Mouse (Mus musculus) liver (tissue): ENCODE measurements around the gene Ccm2.
A peak's percentile ranks its signal among the peaks of the same experiment; 100 is the strongest.

ENCODE experiments used
- DNase-seq: peaks from one replicate; pipeline ENCODE4 v3.0.0-alpha.2; 2020; ENCODE audit warnings: mixed read lengths

Gene Ccm2

DNA sequence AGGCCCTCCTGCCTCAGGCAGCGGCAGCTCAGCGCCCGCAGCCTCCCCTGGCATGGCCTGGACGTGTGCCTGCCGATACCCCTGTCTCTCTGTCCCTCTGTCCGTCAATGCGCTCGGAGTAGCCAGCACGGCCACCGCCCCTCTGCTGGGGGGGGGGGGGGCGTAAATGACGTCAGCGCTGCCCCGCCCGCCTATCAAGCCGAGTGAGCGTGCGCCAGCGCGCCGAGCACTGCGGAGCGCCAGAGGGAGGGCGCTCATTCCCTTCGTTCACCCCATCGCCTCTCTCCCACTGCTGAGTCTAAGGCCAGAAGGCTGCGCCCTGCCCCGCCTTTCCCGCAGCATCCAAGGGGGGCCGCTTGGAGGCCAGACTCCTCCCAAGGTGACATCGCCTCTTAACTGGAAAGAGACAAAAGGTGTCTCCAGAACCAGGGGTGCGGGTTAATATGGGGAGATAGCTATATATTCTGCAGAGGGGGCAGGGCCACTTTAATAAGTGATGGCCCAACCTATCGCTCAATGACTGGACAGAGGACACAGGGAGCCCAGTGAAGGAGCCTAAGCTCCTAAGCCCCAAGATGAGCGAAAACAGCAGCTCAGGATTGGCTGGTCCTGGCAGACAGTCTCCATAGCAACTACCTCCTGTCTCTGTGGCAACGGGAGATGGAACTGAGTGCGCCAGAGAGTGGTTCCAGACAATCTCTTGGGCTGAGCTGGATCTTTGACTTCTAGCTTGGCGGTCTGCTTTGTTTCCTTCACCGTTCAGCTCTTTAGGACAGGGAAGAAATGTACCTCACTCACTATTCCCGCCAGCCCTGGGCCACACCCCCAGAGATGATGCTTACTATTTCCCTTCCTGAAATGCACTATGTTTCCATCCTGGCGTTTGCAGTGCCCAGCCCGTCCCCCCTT is 59.1 kb downstream of the Ccm2 start, which contains the start of gene Nacad:
TSS of gene Nacad (minus strand) at position 563 of the 909 bp plus-strand sequence.
- no peak for DNase-seq

DNA sequence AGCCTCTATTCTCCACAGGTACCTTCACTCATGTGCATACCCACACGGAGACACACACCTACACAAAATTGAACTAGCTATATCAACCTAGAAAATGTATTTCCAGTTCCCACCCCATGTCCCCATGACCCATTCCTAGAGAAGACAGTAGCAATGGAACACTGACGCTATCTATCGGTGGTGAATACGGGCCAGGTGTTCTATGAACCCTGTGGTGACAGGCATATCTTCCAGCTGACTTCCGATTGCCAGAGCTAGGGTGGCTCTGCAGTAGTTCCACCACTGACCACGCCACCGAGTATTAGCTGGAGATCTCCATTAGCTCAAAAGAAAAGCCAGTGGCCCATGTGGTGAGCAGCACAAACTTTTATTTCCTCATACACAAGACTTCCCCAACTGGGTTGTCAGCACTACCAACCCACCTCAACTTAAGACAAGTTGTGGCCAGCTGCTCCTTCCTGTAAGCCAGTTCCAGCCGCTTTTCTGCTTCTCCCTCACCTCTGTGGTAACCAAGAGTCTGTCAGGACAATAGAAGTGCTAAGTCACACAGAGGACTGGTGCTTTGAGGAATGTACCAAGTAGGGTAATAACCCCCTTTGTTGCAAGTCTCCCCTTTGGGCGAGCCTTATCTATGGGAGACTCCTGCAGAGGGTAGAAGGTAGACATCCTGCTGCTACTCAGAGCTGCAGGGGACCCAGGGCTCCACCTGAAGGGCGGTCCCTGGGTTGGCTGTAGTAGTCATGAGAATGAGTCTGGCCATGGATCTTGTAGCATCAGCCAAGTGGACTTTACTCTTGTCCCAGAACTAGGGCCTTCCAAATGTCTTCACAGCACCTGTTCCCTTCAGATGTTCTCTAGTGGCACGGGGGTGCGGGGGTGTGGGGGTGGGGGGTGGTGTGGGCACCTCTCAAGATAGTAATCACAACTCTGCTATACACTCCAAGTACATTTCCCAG is 68.8 kb downstream of the Ccm2 start:
- DNase-seq, result no peak

DNA sequence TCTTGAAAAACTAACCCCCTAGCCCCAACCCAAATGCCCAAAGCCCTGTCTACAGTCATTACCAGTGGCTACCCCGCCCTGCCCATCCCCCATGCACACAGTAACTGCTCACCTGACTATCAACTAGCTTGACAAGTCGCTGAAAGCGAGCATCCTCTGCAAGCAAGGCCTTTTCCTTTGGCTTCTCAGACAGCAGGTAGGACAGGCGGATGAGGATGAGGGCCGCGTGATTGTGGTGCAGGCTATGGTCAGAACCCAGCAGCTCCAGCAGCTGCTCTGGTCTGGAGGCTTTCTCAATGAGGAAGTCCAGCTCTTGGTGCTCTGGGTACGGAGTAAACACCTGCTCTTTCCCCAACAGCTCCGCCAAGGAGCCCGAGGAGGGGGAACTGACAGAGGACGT is 77.0 kb downstream of the Ccm2 start:
- DNase-seq, result peak; percentile 34

DNA sequence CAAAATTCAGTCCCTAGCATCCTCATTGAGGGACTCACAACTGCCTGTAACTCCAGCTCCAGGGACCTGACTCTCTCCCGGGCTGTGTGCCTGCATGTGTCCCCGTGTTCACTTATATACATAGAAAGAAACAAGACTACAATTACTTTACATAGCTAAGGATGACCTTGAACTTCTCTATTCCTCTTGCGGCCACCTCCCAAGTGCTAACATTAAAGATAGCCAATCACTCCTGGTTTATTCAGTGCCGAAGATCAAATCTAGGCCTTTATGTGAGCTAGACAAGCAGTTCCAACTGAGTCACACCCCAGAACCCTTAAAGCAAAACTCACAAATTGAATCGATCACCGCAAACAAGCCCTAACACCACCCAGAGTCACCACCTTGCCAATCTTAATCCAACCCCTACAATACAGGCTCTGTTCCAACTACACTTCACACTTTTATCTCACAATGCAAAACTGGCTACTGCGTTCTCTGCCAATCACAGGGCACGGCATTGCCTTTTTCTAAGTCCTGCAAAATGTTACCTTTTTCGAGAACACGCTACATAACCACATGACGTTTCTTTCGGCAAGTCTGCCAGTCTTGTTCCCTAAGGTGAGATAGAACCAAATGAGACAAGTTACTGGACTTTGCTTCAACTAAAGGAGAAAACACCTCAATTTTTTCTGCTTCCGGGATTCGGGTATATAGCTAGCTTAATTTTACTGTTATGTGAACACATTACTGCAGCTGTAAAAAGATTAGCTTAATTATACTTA is 78.1 kb downstream of the Ccm2 start:
- no peak for DNase-seq

GRCm38 (mm10) chr11:6625478-6626387 is 79.0 kb downstream of the Ccm2 start, which contains the start of gene Tbrg4:
Gene Tbrg4, minus strand, starts transcription at chr11:6626067.
- peak; percentile 93 for DNase-seq

DNA sequence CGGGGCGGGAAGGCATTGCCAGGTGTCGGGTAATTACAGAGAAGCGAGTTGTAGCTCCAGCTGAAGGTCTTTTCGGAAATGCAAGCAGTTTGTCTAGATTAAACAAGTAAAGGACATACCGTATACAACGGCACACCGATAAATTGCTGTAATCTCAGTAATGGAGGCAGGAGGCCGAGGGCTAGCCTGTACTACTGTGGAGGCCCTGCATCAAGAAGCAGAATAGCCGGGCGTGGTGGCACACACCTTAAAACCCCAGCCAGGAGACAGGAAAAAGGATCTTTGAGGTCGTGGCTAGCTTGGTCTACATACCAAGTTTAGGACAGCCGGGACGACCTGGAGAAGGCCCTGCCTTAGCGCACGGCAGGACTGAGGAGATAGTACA is 79.7 kb downstream of the Ccm2 start:
- no peak for DNase-seq

DNA sequence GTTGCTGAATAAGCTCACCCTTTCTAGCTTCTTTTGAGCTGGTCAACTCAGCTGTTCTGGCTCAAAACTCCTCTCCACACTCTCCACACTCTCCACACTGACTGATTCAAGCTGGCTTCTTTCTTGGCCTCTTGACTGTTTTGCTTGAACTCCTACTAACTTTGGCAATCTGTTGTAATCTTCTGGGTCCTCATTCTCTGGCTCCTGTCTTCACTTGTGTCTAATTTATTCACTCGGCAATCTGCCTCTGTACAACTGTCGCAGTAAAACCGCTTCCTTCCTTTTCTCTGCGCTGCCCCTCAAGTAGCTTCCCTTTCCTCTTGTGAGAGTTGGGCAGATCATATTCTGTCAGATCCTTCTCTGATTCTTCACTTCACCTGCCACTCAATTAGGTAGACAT is 81.0 kb downstream of the Ccm2 start:
- DNase-seq, result no peak

GRCm38 (mm10) chr11:6628568-6628967 is 81.9 kb downstream of the Ccm2 start:
- DNase-seq, result peak; percentile 74

DNA sequence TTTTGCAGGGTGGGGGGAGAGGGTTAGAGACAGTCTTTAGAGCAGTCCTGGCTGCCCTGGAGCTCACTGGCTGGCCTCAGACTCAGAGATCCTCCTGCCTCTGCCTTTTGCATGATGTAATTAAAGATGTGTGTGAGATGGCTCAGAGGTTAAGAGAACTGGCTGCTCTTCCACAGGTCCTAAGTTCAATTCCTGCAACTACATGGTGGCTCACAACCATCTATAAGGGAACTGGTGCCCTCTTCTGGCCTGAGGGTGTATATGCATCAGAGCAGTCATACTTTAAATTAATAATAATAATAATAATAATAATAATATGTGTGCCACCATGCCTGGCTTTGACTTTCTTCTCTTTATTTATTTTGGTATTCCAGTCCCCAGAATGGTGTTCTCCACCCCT is 83.0 kb downstream of the Ccm2 start:
- peak; percentile 58 for DNase-seq

GRCm38 (mm10) chr11:6636150-6636549 is 89.5 kb downstream of the Ccm2 start:
- DNase-seq, result peak; percentile 32

- DNase-seq, result no peak
Observed at GRCm38 (mm10) chr11:6638537-6638936, 91.8 kb downstream of the Ccm2 start, which contains the start of gene Wap. Gene Wap, minus strand, starts transcription at chr11:6638637.

DNA sequence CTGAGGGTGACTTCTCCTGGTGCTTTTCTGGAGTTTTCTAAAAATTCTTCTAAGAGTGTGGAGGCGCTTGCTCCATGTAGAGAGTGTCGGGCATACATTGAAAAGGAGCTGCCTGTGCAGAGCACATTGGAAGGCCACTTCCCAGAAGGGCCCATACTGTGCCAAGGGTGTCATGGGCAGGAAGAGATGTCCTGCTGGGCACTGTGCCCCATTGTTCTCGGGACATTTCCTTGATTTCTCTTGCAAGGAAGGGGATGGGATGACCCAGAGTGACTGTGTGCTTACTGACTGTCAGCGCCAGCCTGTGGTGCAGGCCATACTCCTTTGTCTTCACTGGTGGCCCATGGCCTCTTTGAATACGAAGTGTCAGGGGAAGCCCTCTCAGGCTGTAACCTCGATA is 92.4 kb downstream of the Ccm2 start:
- DNase-seq, result no peak

GRCm38 (mm10) chr11:6644566-6644965 is 97.9 kb downstream of the Ccm2 start:
- no peak for DNase-seq
